Mouse (Mus musculus): Measurements from ENCODE around the gene Lpcat1.

DNA sequence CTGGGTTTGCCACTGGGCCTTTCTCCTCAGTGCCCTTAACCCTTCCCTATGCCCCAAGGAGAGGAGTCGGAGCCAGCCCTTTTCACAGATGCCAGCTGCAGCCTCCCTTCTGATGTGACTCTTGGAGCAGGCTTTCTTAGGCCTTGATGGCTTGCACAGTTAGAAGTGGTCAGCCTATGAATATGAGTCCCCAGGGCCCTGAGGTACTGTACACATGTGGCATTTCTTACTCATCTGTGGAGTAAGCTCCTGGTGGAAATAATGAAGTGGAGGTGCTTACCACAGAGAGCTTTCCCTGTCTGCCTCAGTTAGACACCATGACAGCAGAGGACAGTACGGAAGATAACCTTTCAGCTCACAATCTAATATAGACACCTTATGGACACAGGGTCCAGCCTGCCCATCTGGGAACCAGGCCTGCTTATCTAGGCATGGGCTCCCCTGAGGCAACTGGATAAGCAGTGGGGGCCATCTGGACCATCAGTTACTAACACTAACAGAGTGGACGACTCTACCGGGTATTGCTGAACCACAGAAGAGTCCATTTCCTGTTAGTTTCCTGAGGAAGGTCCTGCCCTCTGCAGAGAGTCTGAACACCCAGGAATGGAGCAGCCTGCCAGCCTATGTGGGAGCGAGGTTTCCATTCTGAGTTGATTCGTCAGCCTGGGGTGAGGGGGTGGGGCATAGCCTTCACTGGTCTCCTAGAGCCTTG lies 33.1 kb downstream of the Lpcat1 start:
- TF ChIP-seq CTCF (IDR thresholded peaks at IDR 0.05; ENCODE audit: low read depth, low read length) (no peak), TAL1 (conservative IDR thresholded peaks at IDR 0.05; ENCODE audit: low read depth, low read length) (no peak), GATA1 (IDR thresholded peaks at IDR 0.05; ENCODE audit: borderline replicate concordance, low read length) (no peak)
